Mouse (Mus musculus): ENCODE measurements around the gene Plac9a. TPM values are rescaled to one million over a fixed set of nuclear protein-coding genes. Genes with fewer than 3 reads are reported as not detected.
A peak's percentile ranks its signal among the peaks of the same experiment; 100 is the strongest.
"Not testable (repeated sequence)": the region's sequence is repeated elsewhere in the genome, so short reads cannot be mapped to it uniquely, and the experiment has no call there.

Gene Plac9a
- 5.1 and 13.2 TPM in 2 replicates for polyA plus RNA-seq (2015; fragmentation: Nextera tagmentation; extraction: Ambion mirVana)

DNA sequence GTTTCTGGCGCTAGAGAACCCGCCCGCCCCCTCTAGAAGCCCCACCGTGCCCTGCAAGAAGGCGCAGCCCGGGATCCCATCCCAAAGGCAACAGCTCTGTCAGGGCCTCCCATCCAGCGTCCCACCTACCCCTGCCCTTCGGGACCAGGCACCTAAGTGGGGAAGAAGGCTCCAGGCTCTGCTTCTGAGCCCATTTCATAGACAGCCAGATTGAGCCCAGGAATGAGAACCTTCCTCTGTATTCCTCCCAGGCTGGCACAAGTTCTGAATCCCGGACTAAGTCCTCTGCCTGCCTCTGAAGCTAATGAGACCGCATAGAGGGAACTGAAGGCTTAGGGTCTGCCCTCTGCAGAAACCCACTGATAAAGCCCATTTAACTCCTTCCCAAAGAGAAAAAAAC lies at the start of gene Plac9a:
Plac9a (minus strand) TSS at position 101 of the 400 bp plus-strand sequence.
- not testable (repeated sequence) for DNase-seq (ENCODE audit: low spot score); H3K9ac ChIP-seq (replicated peaks; ENCODE audit: low read depth); H3K36me3 ChIP-seq (ENCODE audit: insufficient read depth, low read length); H3K9me3 ChIP-seq (ENCODE audit: low read length); H3K27me3 ChIP-seq (replicated peaks; ENCODE audit: insufficient read depth, low read length); H3K4me1 ChIP-seq (ENCODE audit: insufficient read depth, low read depth, low read length); H3K27ac ChIP-seq (ENCODE audit: low read length); H3K4me3 ChIP-seq (ENCODE audit: low read depth, low read length); H3K4me2 ChIP-seq (replicated peaks; ENCODE audit: low read depth, low read length); ATAC-seq
- no CpG with 5 or more reads among the region's 10 CpGs for WGBS

DNA sequence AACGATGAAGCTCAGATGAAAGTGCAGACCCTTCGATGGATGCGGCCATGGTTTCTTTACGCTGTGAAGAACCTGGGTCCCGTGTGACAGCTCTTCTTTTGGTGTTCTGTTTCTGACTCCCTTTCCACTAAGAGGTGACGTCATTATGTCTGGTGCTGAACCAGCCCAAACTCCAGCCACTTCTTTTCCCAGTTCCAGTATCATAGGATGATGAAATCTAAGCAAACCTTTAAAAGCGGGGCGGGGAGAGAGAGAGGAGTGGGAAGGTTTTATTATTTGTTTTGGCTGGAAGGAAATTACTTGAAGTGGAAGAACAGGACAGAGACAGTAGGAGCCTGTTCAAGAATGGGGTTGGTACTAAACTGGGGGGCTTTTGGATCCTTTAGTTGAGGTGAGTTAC lies 35.1 kb upstream of the Plac9a start, which contains the start of gene Cphx1:
Cphx1 (plus strand) TSS at position 301 of the 400 bp plus-strand sequence.
- not testable (repeated sequence) for H3K36me3 ChIP-seq (ENCODE audit: insufficient read depth, low read length); H3K4me3 ChIP-seq (ENCODE audit: low read depth, low read length); H3K4me2 ChIP-seq (replicated peaks; ENCODE audit: low read depth, low read length); H3K9me3 ChIP-seq (ENCODE audit: low read length); ATAC-seq; H3K4me1 ChIP-seq (ENCODE audit: insufficient read depth, low read depth, low read length); H3K27me3 ChIP-seq (replicated peaks; ENCODE audit: insufficient read depth, low read length); DNase-seq (ENCODE audit: low spot score); H3K9ac ChIP-seq (replicated peaks; ENCODE audit: low read depth); H3K27ac ChIP-seq (ENCODE audit: low read length)
- WGBS: no CpG with 5 or more reads among the region's 8 CpGs

DNA sequence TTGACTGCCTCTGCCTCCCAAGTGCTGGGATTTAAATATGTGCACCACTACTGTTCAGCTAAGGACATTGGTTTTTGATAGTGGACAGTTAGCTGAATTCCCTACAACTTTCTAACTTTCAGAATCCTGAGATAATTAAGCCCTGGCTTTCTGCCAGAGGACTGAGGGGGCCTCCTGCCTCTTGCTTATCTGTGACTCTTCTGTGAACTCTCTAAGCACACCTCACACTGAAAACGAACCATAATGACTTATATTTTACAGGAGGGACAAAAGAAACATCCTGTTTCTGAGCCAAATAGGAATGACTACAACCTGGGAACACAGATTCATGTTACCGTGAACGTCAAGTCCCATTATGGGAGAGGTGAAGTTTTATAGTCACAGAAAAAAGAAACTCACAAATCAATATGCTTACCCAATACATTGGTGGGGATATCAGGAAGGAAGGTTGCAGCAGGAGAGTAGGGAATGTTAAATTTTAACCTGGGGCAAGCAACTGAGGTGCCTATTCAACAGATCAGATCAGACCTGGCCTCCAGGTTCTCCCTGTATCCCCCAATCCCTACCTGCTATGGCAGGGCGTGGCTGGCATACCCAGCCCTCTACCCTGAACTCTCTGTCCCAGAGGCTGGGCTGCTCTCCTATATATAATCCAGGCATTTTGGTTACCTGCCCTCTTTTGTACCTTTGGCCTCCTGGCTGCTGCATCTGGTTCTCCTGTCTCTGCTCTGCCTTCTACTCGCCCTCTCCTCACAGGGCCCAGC lies 34.1 kb upstream of the Plac9a start:
- not testable (repeated sequence) for H3K27me3 ChIP-seq (replicated peaks; ENCODE audit: insufficient read depth, low read length); H3K27ac ChIP-seq (ENCODE audit: low read length); DNase-seq (ENCODE audit: low spot score); H3K4me2 ChIP-seq (replicated peaks; ENCODE audit: low read depth, low read length); H3K36me3 ChIP-seq (ENCODE audit: insufficient read depth, low read length); ATAC-seq; H3K4me3 ChIP-seq (ENCODE audit: low read depth, low read length); H3K9me3 ChIP-seq (ENCODE audit: low read length); H3K9ac ChIP-seq (replicated peaks; ENCODE audit: low read depth); H3K4me1 ChIP-seq (ENCODE audit: insufficient read depth, low read depth, low read length)
- WGBS: no CpG with 5 or more reads among the region's 5 CpGs

DNA sequence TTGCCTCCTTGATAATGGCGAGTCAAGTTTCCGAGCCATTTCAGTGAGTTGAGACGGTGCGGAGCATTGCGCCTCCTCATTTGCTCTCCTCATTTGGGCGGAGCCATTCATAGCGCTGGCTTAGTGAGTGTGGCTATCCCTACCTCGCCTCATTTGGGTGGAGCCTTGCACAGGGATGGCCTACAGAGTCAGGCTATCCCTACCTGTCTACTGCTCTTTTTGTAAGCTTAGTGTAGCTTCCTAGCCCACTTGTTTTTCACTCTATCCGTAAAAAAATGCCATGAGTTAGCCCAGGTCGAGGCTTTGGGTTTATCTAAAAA lies 24.6 kb upstream of the Plac9a start, which contains the start of gene Tmem254a:
Tmem254a (minus strand) TSS at position 111 of the 320 bp plus-strand sequence.
- H3K27ac ChIP-seq (ENCODE audit: low read length); H3K27me3 ChIP-seq (replicated peaks; ENCODE audit: insufficient read depth, low read length); H3K9ac ChIP-seq (replicated peaks; ENCODE audit: low read depth); H3K4me3 ChIP-seq (ENCODE audit: low read depth, low read length); H3K4me1 ChIP-seq (ENCODE audit: insufficient read depth, low read depth, low read length); H3K9me3 ChIP-seq (ENCODE audit: low read length); DNase-seq (ENCODE audit: low spot score); H3K4me2 ChIP-seq (replicated peaks; ENCODE audit: low read depth, low read length); H3K36me3 ChIP-seq (ENCODE audit: insufficient read depth, low read length): not testable (repeated sequence)
- WGBS: no CpG with 5 or more reads among the region's 10 CpGs
- peak; percentile 86 for ATAC-seq

DNA sequence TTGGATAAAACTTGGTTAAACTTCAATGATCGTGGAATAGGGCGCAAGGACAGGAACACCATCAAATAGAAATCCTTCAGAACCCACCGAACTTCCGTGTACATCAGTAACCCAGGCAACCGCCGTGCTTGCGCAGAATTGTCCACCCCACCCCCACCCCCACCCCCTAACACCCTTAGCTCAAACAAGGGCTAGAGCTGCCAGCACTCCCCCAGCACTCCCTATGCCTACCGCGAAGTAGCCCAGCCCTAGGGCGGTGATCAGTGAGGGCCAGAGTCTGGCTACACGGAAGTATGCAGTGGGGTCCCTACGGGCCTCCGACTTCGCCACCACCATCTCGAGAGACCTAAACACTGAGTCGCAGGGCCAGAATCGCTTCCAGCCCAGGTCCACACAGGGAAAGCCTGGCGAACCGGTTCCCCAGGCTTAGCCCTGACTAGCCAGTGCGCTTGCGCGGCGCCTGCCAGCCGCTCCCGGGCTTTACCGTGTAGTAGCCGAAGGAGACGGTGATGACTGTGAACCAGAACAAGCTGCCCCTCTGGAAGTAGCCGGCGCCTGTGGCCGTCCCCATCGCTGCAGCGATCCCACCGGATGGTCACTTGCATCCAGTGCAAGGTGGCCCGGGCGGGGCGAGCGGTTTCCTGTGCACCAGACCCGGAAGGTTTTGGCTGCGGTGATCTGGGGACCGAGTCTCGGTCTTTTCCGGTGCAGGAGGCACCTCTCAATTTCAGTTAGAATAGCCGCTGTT lies 24.1 kb upstream of the Plac9a start:
- no CpG with 5 or more reads among the region's 44 CpGs for WGBS
- not testable (repeated sequence) for H3K9me3 ChIP-seq (ENCODE audit: low read length); H3K36me3 ChIP-seq (ENCODE audit: insufficient read depth, low read length); H3K4me3 ChIP-seq (ENCODE audit: low read depth, low read length); H3K27ac ChIP-seq (ENCODE audit: low read length); H3K27me3 ChIP-seq (replicated peaks; ENCODE audit: insufficient read depth, low read length); H3K4me1 ChIP-seq (ENCODE audit: insufficient read depth, low read depth, low read length); DNase-seq (ENCODE audit: low spot score); H3K4me2 ChIP-seq (replicated peaks; ENCODE audit: low read depth, low read length); H3K9ac ChIP-seq (replicated peaks; ENCODE audit: low read depth)
- ATAC-seq: peak; percentile 93

DNA sequence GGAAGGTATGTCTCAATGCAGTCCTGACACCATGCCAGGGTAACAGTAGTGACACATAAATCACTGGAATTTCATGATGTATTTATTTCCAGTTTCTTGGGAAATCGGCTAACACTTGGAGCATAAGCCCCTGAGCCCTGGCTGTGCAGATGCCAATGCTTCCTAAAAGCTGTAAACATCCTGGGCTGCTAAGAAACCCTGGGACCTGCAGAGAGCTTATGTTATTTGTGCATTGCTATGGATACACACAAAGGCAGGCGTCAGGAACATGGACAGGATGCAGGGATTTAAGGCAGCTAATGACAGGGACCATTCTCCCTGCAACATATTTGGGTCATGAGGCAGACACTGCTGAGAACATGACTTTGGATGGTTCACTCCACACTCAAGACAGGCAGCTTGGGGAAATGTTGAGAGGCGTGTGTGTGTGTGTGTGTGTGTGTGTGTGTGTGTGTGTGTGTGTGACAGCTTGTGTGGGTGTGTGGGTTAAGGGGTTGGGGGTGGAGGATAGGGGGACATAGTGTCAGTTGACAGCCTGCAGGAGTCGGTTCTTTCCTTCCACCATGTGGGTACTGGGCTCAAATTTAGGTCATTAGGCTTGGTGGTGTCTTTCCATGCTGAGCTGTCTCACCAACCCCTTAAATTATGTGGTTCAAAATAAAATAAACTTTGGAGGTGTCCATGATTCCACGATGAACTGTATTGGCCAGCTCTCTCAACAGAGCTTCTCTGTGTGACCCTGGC lies 15.7 kb upstream of the Plac9a start:
- DNase-seq (ENCODE audit: low spot score); H3K9me3 ChIP-seq (ENCODE audit: low read length); H3K36me3 ChIP-seq (ENCODE audit: insufficient read depth, low read length); H3K4me3 ChIP-seq (ENCODE audit: low read depth, low read length); H3K9ac ChIP-seq (replicated peaks; ENCODE audit: low read depth); H3K4me2 ChIP-seq (replicated peaks; ENCODE audit: low read depth, low read length); H3K27ac ChIP-seq (ENCODE audit: low read length); H3K27me3 ChIP-seq (replicated peaks; ENCODE audit: insufficient read depth, low read length); H3K4me1 ChIP-seq (ENCODE audit: insufficient read depth, low read depth, low read length): not testable (repeated sequence)
- WGBS: no CpG with 5 or more reads among the region's 5 CpGs
- peak; percentile 94 for ATAC-seq

DNA sequence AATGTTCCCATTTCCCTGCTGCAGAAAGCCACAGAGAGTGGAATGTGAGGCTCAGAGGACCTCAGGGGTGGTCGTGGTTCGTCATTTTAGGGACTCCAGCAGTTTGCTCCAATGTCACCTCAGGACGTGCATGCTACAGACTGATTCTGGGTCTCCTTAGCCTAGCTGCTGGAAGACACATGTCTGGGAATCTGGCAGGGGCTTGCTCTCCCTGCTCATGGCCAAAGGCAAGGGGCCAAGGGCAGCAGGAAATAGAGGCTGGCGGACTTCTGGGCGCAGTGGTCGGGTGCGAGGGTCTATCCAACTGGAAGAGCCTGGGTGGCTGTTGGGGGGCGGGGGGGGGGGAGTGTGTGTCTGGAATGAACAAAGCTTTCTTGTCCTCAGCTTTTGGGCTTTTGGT lies 6.1 kb upstream of the Plac9a start:
- not testable (repeated sequence) for DNase-seq (ENCODE audit: low spot score); H3K36me3 ChIP-seq (ENCODE audit: insufficient read depth, low read length); ATAC-seq; H3K4me2 ChIP-seq (replicated peaks; ENCODE audit: low read depth, low read length); H3K27ac ChIP-seq (ENCODE audit: low read length); H3K27me3 ChIP-seq (replicated peaks; ENCODE audit: insufficient read depth, low read length); H3K9ac ChIP-seq (replicated peaks; ENCODE audit: low read depth); H3K9me3 ChIP-seq (ENCODE audit: low read length); H3K4me3 ChIP-seq (ENCODE audit: low read depth, low read length); H3K4me1 ChIP-seq (ENCODE audit: insufficient read depth, low read depth, low read length)
- no CpG with 5 or more reads among the region's 8 CpGs for whole genome bisulfite sequencing

DNA sequence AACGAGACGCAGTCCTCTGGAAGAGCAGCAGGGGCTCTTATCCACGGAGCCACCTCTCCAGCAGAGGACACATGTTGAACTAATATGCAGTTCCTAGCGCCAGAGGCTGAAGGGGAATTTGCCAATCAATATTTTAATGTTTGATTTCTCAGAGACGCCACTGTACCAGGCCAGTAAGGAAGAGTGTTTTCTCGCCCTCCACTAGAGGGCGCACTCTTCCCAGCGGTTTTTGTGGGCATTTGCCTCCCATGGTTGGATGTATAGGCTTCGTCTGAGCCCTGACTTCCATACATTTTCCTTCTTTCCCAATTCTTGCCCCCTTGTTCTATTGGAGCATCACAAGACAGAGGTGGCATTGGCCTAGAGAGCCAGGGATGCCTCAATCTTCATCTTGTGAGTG lies 4.4 kb upstream of the Plac9a start:
- not testable (repeated sequence) for H3K27ac ChIP-seq (ENCODE audit: low read length); DNase-seq (ENCODE audit: low spot score); H3K4me2 ChIP-seq (replicated peaks; ENCODE audit: low read depth, low read length); H3K4me3 ChIP-seq (ENCODE audit: low read depth, low read length); H3K9ac ChIP-seq (replicated peaks; ENCODE audit: low read depth); ATAC-seq; H3K9me3 ChIP-seq (ENCODE audit: low read length); H3K4me1 ChIP-seq (ENCODE audit: insufficient read depth, low read depth, low read length); H3K36me3 ChIP-seq (ENCODE audit: insufficient read depth, low read length); H3K27me3 ChIP-seq (replicated peaks; ENCODE audit: insufficient read depth, low read length)
- WGBS: no CpG with 5 or more reads among the region's 9 CpGs

DNA sequence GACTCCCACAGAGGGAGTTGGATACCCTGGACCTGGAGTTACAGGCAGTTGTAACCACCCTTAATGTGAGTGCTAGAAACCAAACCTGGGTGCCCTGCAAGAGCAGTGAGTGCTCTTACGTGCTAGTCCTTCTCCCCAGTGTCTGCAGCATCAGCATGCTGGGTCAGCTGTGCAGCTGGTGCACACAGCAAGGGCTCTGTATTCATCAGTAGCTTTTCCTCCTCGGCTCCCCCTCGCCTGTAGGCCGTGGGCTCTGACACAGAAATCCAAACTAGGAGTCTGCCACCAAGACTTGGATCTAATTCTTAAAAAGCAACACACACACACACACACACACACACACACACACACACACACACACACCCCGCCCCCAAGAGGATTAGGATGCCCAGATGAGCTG lies 2.3 kb upstream of the Plac9a start:
- not testable (repeated sequence) for H3K4me1 ChIP-seq (ENCODE audit: insufficient read depth, low read depth, low read length); H3K9ac ChIP-seq (replicated peaks; ENCODE audit: low read depth); H3K4me2 ChIP-seq (replicated peaks; ENCODE audit: low read depth, low read length); DNase-seq (ENCODE audit: low spot score); H3K9me3 ChIP-seq (ENCODE audit: low read length); H3K27me3 ChIP-seq (replicated peaks; ENCODE audit: insufficient read depth, low read length); H3K36me3 ChIP-seq (ENCODE audit: insufficient read depth, low read length); ATAC-seq; H3K27ac ChIP-seq (ENCODE audit: low read length); H3K4me3 ChIP-seq (ENCODE audit: low read depth, low read length)
- WGBS: 80% methylated on average over 1 of the region's 5 CpGs

Data from lung, postnatal 0 days (tissue).